Mouse (Mus musculus): ENCODE measurements around the gene Iqca. TPM values are rescaled to one million over a fixed set of nuclear protein-coding genes. Genes with fewer than 3 reads are reported as not detected.
A peak's percentile ranks its signal among the peaks of the same experiment; 100 is the strongest.

Gene Iqca
- polyA plus RNA-seq (2015; fragmentation: Nextera tagmentation; extraction: Ambion mirVana): 0.19 TPM in 1 of 2 replicates, not detected in the other

DNA sequence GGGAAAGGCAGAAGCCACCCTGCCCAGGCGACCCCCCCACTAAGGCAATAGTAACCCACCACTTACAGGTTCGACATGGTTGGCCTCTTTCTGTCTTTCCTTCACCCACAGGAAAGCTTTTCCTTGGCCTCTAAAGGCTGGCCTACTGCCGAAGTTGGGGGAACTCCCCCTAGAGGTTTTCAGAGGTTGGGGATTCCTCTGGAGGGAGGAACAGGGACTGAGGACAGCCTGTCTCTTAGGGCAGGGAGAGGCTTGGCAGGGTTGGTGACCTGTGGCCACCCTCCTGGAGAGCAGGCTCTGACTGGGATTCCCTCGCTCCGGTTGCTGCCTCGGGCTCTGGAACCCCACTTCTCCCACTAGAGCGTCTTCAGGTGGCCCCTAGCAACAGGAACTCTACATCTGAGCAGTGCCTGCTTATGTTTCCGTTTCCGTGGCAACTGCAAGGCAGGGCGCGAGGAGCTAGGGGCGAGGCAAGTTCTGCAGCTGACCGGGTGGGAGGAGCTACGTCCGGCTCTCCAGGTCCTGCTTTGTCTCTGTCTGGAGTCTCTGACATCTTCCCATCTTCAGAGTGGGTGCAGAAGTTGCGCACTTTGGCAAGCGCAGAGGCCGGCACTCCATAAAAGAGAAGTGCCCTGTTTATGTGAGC, at the start of gene Iqca:
Gene Iqca (minus strand): TSS at position 303 of the 646 bp plus-strand sequence.
- no peaks in the 10 kb centered on the region for H3K9me3 ChIP-seq
- H3K36me3 ChIP-seq: no peaks in the 10 kb centered on the region
- H3K4me3 ChIP-seq: peak within 1 kb of the TSS; percentile 24
- H3K9ac ChIP-seq: 0 out of 2 replicates have a peak within 1 kb of the TSS, but pooled peaks have one; percentile 5
- peak within 1 kb of the TSS; percentile 67 for H3K27ac ChIP-seq
- peak; percentile 88 for ATAC-seq (ENCODE audit: insufficient number of reproducible peaks, low FRiP score, low TSS enrichment, low read depth)
- peak within 1 kb of the TSS; percentile 44 for H3K4me2 ChIP-seq
- H3K27me3 ChIP-seq: no peaks in the 10 kb centered on the region
- H3K4me1 ChIP-seq: peaks cover 20% of the 10 kb centered on the region
- WGBS: 4% methylated on average over 18 of the region's 18 CpGs

DNA sequence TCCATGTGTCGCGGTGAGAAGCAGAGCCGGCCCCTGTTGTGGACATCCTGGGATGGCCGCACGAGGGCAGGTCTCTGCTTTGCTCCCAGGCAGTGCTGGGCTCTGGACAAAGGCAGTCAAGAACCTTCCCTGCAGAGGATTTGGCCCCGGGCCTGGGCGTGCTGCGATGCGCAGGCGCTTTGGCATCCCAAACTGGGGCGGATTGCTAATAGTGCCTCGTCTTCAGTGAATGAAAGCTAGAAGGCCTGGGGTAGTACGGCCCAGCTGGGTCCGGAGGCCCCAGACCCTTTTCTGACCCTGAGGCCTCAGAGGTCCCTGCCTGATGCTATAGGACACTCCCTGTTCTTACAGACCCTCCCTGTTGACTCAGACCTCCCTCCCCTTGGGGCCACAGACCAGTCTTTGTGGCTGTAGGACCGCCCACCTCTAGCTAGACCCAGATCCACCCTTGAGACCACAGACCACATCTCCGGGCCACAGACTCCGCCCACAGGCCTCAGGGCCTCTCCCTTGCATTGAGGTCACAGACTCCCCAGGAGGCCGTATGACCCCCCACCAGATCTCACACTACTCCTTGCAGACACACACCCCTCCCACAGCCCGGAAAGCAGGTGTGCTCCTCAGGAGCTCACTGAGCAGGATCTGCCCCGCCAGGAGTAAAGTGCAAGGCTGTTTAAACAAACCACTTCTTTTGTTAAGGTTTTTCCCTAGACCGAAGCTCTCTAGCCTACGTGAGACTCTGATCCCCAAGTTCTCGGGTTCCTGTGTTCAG, 49.2 kb upstream of the Iqca start:
- no peak overlapping the region for H3K9ac ChIP-seq
- peak overlapping the region; percentile 50; the same call in 1 of the 2 replicates for H3K4me2 ChIP-seq
- H3K4me3 ChIP-seq: no peak overlapping the region
- ATAC-seq (ENCODE audit: insufficient number of reproducible peaks, low FRiP score, low TSS enrichment, low read depth): no peak
- WGBS: 20% methylated on average over 23 of the region's 23 CpGs
- H3K9me3 ChIP-seq: no peaks in the 10 kb centered on the region
- no peaks in the 10 kb centered on the region for H3K36me3 ChIP-seq
- 0 out of 2 replicates have a peak, but pooled peaks cover 3% of the 10 kb centered on the region for H3K27me3 ChIP-seq
- peaks cover 47% of the 10 kb centered on the region for H3K4me1 ChIP-seq
- H3K27ac ChIP-seq: no peak overlapping the region

DNA sequence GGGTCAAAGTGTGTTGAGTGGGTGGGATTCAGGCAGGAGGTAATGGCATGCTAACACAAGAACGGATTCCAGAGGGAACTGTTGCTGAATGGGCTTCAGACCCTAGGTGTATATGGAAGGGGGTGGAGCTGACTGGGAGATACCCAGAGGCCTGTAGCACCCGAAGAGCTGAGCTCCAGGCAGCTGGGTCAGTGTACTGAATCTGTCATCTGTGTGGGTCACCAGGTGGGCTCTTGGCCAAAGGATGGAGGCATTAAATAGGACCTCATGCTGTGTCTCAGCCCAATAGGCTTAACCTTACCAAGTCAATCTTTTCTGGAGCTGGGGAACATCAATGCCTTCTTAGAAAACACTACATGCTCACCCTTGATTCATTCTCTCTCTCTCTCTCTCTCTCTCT, 48.5 kb upstream of the Iqca start:
- Histone ChIP-seq H3K36me3 (no peaks in the 10 kb centered on the region), H3K27ac (no peak overlapping the region), H3K4me1 (peaks cover 40% of the 10 kb centered on the region), H3K27me3 (0 out of 2 replicates have a peak, but pooled peaks cover 3% of the 10 kb centered on the region), H3K9ac (no peak overlapping the region), H3K9me3 (no peaks in the 10 kb centered on the region), H3K4me3 (no peak overlapping the region), H3K4me2 (no peak overlapping the region)
- 57% methylated on average over 2 of the region's 2 CpGs for WGBS
- ATAC-seq (ENCODE audit: insufficient number of reproducible peaks, low FRiP score, low TSS enrichment, low read depth): no peak

DNA sequence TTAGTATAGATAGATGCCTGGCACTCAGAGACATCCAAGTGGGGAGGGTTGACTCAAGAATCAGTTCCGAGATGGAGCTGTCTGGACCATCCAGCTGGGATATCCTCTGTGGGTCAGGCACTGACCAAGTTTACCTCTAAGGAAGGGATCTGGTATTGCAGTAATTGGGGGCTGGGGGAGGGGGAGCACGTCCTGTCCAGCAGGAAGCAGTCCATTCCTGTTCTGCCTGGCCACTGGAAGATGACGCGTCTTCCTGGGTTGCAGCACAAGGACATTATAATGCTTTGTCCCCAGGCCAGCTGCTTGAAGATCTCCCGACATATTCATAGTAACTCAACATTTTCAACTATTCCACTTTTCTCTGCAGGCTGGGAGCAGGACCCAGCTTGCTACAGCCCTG, 48.0 kb upstream of the Iqca start:
- Histone ChIP-seq H3K4me1 (peaks cover 37% of the 10 kb centered on the region), H3K36me3 (no peaks in the 10 kb centered on the region), H3K27ac (no peak overlapping the region), H3K4me3 (no peak overlapping the region), H3K9me3 (no peaks in the 10 kb centered on the region), H3K27me3 (0 out of 2 replicates have a peak, but pooled peaks cover 3% of the 10 kb centered on the region), H3K4me2 (no peak overlapping the region), H3K9ac (no peak overlapping the region)
- WGBS: 75% methylated on average over 5 of the region's 5 CpGs
- no peak for ATAC-seq (ENCODE audit: insufficient number of reproducible peaks, low FRiP score, low TSS enrichment, low read depth)

DNA sequence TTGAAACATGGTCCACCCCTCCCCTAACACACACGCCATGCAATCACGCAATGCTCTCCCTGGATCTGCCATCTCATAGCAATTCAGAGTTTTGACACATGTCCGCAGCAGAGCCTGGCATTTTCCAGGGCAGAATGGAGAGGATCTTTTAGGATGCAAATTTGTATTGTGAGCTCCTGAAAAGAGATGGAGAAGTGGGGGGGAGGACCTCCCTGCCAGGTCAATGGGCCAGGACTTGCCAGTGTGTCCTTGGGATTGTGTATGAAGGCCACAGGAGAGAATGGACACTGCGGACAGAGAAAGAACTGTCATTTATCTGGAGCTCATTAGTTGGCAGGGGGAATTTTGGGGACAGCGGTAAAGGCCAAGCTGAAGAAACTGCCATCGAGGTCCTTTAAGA, 35.8 kb upstream of the Iqca start:
- WGBS: 91% methylated on average over 6 of the region's 6 CpGs
- peaks cover 5% of the 10 kb centered on the region; the same call in 1 of the 2 replicates for H3K4me1 ChIP-seq
- H3K27me3 ChIP-seq: no peaks in the 10 kb centered on the region
- no peak overlapping the region for H3K4me3 ChIP-seq
- no peak for ATAC-seq (ENCODE audit: insufficient number of reproducible peaks, low FRiP score, low TSS enrichment, low read depth)
- H3K27ac ChIP-seq: no peak overlapping the region
- H3K36me3 ChIP-seq: no peaks in the 10 kb centered on the region
- no peak overlapping the region for H3K9ac ChIP-seq
- H3K4me2 ChIP-seq: no peak overlapping the region
- H3K9me3 ChIP-seq: peaks cover 4% of the 10 kb centered on the region; the same call in 1 of the 2 replicates

DNA sequence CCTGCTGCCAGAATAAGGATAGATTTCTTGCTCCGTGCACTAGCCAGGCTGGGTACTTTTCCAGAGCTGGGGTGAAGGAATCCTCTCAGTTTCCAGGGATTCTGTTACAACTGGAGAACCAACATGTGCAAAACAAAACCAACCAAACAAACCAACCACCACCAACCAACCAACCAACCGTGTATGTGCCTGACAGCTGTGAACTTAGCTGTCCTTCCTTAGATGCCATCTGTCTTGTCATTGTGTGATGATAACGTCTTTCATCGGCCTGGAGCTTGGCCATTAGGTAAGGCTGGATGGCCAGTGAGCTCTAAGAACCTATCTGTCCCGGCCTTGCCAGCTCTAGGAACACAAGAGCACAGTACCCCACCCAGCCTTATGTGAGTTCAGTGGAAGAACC, 33.7 kb upstream of the Iqca start:
- H3K27me3 ChIP-seq: no peaks in the 10 kb centered on the region
- no peak overlapping the region for H3K4me2 ChIP-seq
- WGBS: 90% methylated on average over 5 of the region's 5 CpGs
- peaks cover 12% of the 10 kb centered on the region for H3K4me1 ChIP-seq
- no peak for ATAC-seq (ENCODE audit: insufficient number of reproducible peaks, low FRiP score, low TSS enrichment, low read depth)
- no peak overlapping the region for H3K4me3 ChIP-seq
- H3K36me3 ChIP-seq: no peaks in the 10 kb centered on the region
- peaks cover 4% of the 10 kb centered on the region; the same call in 1 of the 2 replicates for H3K9me3 ChIP-seq
- no peak overlapping the region for H3K9ac ChIP-seq
- no peak overlapping the region for H3K27ac ChIP-seq

DNA sequence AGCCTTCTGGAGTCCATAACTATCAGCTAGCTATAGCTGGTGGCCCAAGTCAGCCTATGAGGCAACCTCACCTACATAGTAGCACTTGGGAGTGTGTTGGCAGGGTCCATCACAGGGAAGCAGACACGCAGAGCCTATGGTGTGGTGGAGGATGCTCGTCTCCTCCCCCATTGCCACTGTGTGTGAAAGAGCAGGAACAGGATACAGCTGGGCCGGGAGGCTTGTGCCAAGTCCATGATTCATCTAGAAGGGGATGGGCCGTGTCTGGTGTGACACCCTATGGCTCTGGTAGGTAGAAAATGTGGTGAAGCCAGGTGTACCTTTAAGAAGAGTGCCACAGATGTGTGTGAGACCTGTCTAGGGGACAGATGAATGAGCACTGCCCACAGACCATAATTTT, 33.0 kb upstream of the Iqca start:
- 78% methylated on average over 4 of the region's 4 CpGs for WGBS
- no peak for ATAC-seq (ENCODE audit: insufficient number of reproducible peaks, low FRiP score, low TSS enrichment, low read depth)
- H3K27ac ChIP-seq: no peak overlapping the region

DNA sequence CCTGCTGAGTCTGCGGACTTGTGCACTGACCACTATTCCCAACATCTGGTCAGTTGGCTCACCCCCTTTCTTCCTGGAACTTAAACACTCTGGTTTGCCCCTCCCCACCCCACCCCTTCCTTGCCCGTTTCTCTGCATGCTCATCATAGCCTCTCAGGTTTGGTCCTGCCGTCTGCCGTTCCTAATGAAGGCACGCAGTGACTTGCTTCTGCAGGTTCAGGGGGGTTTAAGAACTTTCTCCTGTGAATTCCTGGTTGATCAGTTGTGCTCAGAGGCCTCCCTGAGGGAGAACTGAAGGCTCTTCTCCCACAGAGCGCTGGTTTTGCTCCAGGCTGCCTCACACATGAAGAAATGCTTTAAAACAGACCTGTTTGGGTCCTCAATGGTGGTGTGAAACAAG, 30.4 kb upstream of the Iqca start:
- Histone ChIP-seq H3K9ac (no peak overlapping the region), H3K9me3 (peaks cover 4% of the 10 kb centered on the region; the same call in 1 of the 2 replicates), H3K4me1 (peaks cover 7% of the 10 kb centered on the region), H3K4me3 (no peak overlapping the region), H3K27ac (no peak overlapping the region; the same call in 1 of the 2 replicates), H3K36me3 (no peaks in the 10 kb centered on the region), H3K27me3 (no peaks in the 10 kb centered on the region), H3K4me2 (no peak overlapping the region)
- WGBS: 18% methylated on average over 6 of the region's 6 CpGs
- no peak for ATAC-seq (ENCODE audit: insufficient number of reproducible peaks, low FRiP score, low TSS enrichment, low read depth)

More for the DNA sequence above, 33.0 kb upstream of the Iqca start:
- Histone ChIP-seq H3K4me3 (no peak overlapping the region), H3K9ac (no peak overlapping the region), H3K4me1 (peaks cover 12% of the 10 kb centered on the region), H3K27me3 (no peaks in the 10 kb centered on the region), H3K36me3 (no peaks in the 10 kb centered on the region), H3K4me2 (no peak overlapping the region), H3K9me3 (peaks cover 4% of the 10 kb centered on the region; the same call in 1 of the 2 replicates)

DNA sequence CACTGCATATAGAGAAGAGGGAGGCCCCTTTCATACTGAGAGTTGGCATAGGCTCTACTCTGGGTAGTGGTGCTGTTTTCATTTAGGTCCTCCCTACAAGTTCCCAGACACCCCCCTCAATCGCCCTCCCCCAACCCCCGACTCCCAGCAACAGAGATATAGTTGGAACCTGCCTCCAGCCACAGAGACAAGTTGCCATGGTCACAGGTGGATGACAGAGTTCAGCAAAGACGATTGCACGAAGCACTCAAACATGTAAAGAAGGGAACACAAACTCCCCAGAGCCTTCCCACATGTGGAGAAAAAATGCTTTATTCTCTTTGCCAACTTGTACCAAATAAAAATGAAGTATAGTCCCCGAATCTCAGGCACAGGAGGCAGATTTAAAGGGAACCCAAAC, 29.3 kb upstream of the Iqca start:
- peaks cover 7% of the 10 kb centered on the region for H3K4me1 ChIP-seq
- peaks cover 4% of the 10 kb centered on the region; the same call in 1 of the 2 replicates for H3K9me3 ChIP-seq
- no peaks in the 10 kb centered on the region for H3K27me3 ChIP-seq
- H3K4me3 ChIP-seq: no peak overlapping the region
- no peaks in the 10 kb centered on the region for H3K36me3 ChIP-seq
- ATAC-seq (ENCODE audit: insufficient number of reproducible peaks, low FRiP score, low TSS enrichment, low read depth): no peak
- no peak overlapping the region for H3K27ac ChIP-seq
- 43% methylated on average over 5 of the region's 5 CpGs for WGBS
- H3K9ac ChIP-seq: no peak overlapping the region
- no peak overlapping the region for H3K4me2 ChIP-seq

DNA sequence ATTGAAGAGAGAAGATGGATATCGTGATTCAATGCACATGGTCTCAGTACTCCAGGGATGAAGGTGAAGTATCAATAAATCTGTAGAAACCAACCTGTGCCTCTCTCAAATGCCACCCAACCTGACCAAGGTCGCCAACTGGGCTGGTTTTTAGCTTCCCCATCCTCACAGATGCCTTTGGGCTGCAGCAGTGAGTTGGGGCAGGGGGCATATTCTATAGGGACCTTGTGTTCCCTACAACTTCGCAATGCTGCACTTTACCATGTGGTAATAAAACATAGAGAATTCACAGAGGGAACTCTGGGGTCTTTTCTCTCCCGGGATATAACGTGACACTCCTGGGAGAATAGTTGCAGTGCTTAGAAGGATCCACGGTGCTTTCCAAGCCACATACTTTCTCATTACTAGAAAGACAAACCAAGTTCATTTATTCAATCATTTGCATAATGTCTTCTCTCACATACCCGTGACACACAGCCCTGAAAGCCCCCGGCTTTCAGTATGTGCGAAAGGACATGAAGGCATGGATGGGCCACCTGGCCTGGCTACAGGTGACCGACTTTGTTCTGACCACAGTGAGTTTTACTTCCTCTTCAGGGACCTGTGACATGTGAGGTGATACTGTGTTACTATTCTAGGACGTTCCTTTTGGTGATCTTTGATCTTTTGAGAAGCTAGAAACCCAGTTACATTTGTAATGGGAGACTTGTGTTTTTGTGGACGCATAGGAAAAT, 27.9 kb upstream of the Iqca start:
- Histone ChIP-seq H3K4me2 (no peak overlapping the region), H3K9ac (no peak overlapping the region), H3K4me3 (no peak overlapping the region), H3K27ac (no peak overlapping the region), H3K36me3 (no peaks in the 10 kb centered on the region), H3K27me3 (no peaks in the 10 kb centered on the region), H3K4me1 (peaks cover 15% of the 10 kb centered on the region), H3K9me3 (peaks cover under 1% of the 10 kb centered on the region; the same call in 1 of the 2 replicates)
- WGBS: 82% methylated on average over 12 of the region's 12 CpGs
- no peak for ATAC-seq (ENCODE audit: insufficient number of reproducible peaks, low FRiP score, low TSS enrichment, low read depth)

DNA sequence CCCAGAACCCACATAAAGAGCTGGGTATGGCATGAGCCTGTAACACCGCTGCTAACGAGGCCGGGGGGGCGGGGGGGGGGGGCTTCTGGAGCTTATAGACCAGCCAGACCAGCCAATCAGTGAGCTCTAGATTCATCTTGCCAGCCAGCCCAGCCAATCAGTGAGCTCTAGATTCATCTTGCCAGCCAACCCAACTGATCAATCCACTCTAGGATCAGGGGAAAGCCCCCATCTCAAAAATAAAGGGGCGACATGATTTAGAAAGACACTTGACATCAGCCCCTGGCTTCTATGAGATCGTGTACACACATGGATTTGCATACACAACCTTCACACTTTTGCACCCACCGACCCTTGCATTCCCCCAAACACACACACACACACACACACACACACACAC, 27.3 kb upstream of the Iqca start:
- Histone ChIP-seq H3K9me3 (no peaks in the 10 kb centered on the region), H3K27ac (no peak overlapping the region), H3K9ac (no peak overlapping the region), H3K36me3 (no peaks in the 10 kb centered on the region), H3K4me3 (no peak overlapping the region), H3K4me1 (peaks cover 22% of the 10 kb centered on the region), H3K4me2 (no peak overlapping the region), H3K27me3 (no peaks in the 10 kb centered on the region)
- no peak for ATAC-seq (ENCODE audit: insufficient number of reproducible peaks, low FRiP score, low TSS enrichment, low read depth)
- 75% methylated on average over 7 of the region's 7 CpGs for WGBS
